Mouse (Mus musculus) G1E (cell line): Measurements from ENCODE around the gene Adamtsl4.

Experiments
- CTCF ChIP-seq: IDR thresholded peaks from 2 replicates; pipeline ENCODE4 v1.5.1; 2012; ENCODE audit warnings: low read depth, low read length, inconsistent platforms, mixed read lengths
- GATA1 ChIP-seq: IDR thresholded peaks from 2 replicates; pipeline ENCODE4 v1.6.1; 2012; ENCODE audit warnings: borderline replicate concordance, low read length, inconsistent platforms, mixed read lengths

DNA sequence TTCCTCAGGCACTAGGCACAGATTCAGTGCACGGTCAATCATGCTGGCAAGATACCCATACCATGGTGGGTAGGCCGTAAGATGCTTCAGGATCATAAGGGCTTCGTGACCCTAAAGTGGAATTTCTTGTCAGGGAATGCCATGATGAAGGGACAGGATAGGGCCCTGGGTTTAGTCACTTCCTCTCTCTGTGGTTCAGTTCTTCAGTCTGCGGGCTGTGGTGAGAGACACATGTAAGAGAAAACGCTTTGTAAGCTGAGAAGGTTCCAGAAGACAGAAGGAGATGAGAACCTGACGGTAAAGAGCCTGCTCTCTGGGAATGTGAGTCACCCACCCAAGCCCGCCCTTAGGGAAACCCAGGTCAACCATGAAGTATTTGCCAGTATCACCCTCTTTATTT lies 19.8 kb upstream of the Adamtsl4 start:
- TF ChIP-seq GATA1 (no peak), CTCF (no peak)
